Mouse (Mus musculus) neural tube, embryonic 13.5 days (tissue): Measurements from ENCODE around the gene Emc1. TPM values are rescaled to one million over a fixed set of nuclear protein-coding genes. Genes with fewer than 3 reads are reported as not detected.

ENCODE experiments used
- ATAC-seq: fragments of 200-750 bp; cut with Nextera tagmentation; 2 replicates; pipeline ENCODE4 v1.8.0; 2017; ENCODE audit warnings: low read depth, mild to moderate bottlenecking, moderate TSS enrichment, moderate library complexity
- H3K27ac ChIP-seq: fragments of 300-500 bp; sonication (generic); replicated peaks from 2 replicates; pipeline ENCODE4 v1.5.1; 2015; ENCODE audit warnings: moderate library complexity, mild to moderate bottlenecking, inconsistent platforms
- H3K27me3 ChIP-seq: fragments of 300-500 bp; sonication (generic); 2 replicates; pipeline ENCODE4 v1.6.1; 2015; ENCODE audit warnings: mild to moderate bottlenecking, inconsistent platforms
- H3K36me3 ChIP-seq: fragments of 300-500 bp; sonication (generic); 2 replicates; pipeline ENCODE4 v1.6.1; 2015; ENCODE audit warnings: mild to moderate bottlenecking, inconsistent platforms
- H3K4me1 ChIP-seq: fragments of 300-500 bp; sonication (generic); replicated peaks from 2 replicates; pipeline ENCODE4 v1.6.1; 2015; ENCODE audit warnings: inconsistent platforms
- H3K4me2 ChIP-seq: fragments of 300-500 bp; sonication (generic); 2 replicates; pipeline ENCODE4 v1.6.1; 2015; ENCODE audit warnings: inconsistent platforms, mild to moderate bottlenecking, moderate library complexity
- H3K4me3 ChIP-seq: fragments of 300-500 bp; sonication (generic); 2 replicates; pipeline ENCODE4 v1.5.1; 2015; ENCODE audit warnings: mild to moderate bottlenecking, inconsistent platforms
- H3K9ac ChIP-seq: fragments of 300-500 bp; sonication (generic); 2 replicates; pipeline ENCODE4 v1.6.1; 2015; ENCODE audit warnings: moderate library complexity, mild to moderate bottlenecking, inconsistent platforms
- H3K9me3 ChIP-seq: fragments of 300-500 bp; sonication (generic); 2 replicates; pipeline ENCODE4 v1.6.1; 2016; ENCODE audit warnings: inconsistent platforms
- WGBS: fragments of 180-500 bp; shearing (Covaris S2); methylation state at CpG from one replicate; pipeline ENCODE4 v1.1.7; 2015; 5-methylcytosine and 5-hydroxymethylcytosine counted together
- microRNA-seq: library from miRNA; unstranded; fragments of <30 nt; microRNA quantifications from one replicate; pipeline ENCODE4, GENCODE M21; 2016
- polyA plus RNA-seq: library from polyadenylated mRNA; unstranded; fragments of >200 nt; fragmentation: Nextera tagmentation; extraction: Ambion mirVana; gene quantifications from 2 replicates; pipeline ENCODE4 v1.2.1, GENCODE M21; 2015

The Emc1 gene
- polyA plus RNA-seq, 1 experiment from 2014 or later, result 39.9 TPM

GRCm38 (mm10) chr4:139395431-139395830 lies 43.0 kb downstream of the Emc1 start:
- no peaks in the 10 kb centered on the region for H3K9me3 ChIP-seq
- no peak for ATAC-seq
- H3K4me3 ChIP-seq, result no peak overlapping the region
- H3K27ac ChIP-seq, result no peak overlapping the region
- H3K36me3 ChIP-seq, result peaks cover 94% of the 10 kb centered on the region
- H3K4me1 ChIP-seq, result no peaks in the 10 kb centered on the region
- no peaks in the 10 kb centered on the region for H3K27me3 ChIP-seq
- 79% methylated on average over 2 of the region's 2 CpGs for WGBS
- H3K4me2 ChIP-seq, result no peak overlapping the region
- H3K9ac ChIP-seq, result no peak overlapping the region

- Histone ChIP-seq H3K4me3 (no peak overlapping the region), H3K27me3 (no peaks in the 10 kb centered on the region), H3K27ac (no peak overlapping the region), H3K9me3 (no peaks in the 10 kb centered on the region), H3K4me2 (no peak overlapping the region), H3K4me1 (no peaks in the 10 kb centered on the region), H3K36me3 (peaks cover 96% of the 10 kb centered on the region), H3K9ac (no peak overlapping the region)
- ATAC-seq, result no peak
- 80% methylated on average over 5 of the region's 5 CpGs for WGBS
Observed at GRCm38 (mm10) chr4:139400487-139400886, 48.1 kb downstream of the Emc1 start.

- ATAC-seq, result no peak
- H3K9ac ChIP-seq, result no peak overlapping the region
- H3K27me3 ChIP-seq, result no peaks in the 10 kb centered on the region
- H3K27ac ChIP-seq, result no peak overlapping the region
- no peaks in the 10 kb centered on the region for H3K4me1 ChIP-seq
- no peak overlapping the region for H3K4me2 ChIP-seq
- no peaks in the 10 kb centered on the region for H3K9me3 ChIP-seq
- 85% methylated on average over 14 of the region's 14 CpGs for WGBS
- peaks cover 99% of the 10 kb centered on the region for H3K36me3 ChIP-seq
- H3K4me3 ChIP-seq, result no peak overlapping the region
Observed at GRCm38 (mm10) chr4:139403214-139403613, 50.8 kb downstream of the Emc1 start.

GRCm38 (mm10) chr4:139411351-139411750 lies 59.0 kb downstream of the Emc1 start:
- WGBS, result 97% methylated on average over 3 of the region's 3 CpGs
- ATAC-seq, result no peak
- H3K4me3 ChIP-seq, result no peak overlapping the region
- H3K4me2 ChIP-seq, result no peak overlapping the region
- H3K27ac ChIP-seq, result no peak overlapping the region
- no peaks in the 10 kb centered on the region for H3K4me1 ChIP-seq
- no peaks in the 10 kb centered on the region for H3K27me3 ChIP-seq
- H3K9ac ChIP-seq, result no peak overlapping the region
- peaks cover 99% of the 10 kb centered on the region for H3K36me3 ChIP-seq
- no peaks in the 10 kb centered on the region for H3K9me3 ChIP-seq

- 65% methylated on average over 1 of the region's 1 CpGs for whole genome bisulfite sequencing
Observed at GRCm38 (mm10) chr4:139417868-139418267, 65.5 kb downstream of the Emc1 start.

GRCm38 (mm10) chr4:139421621-139422020 lies 69.2 kb downstream of the Emc1 start:
- peaks cover 99% of the 10 kb centered on the region for H3K36me3 ChIP-seq
- no peaks in the 10 kb centered on the region for H3K4me1 ChIP-seq
- no peak overlapping the region for H3K27ac ChIP-seq
- no peak overlapping the region for H3K9ac ChIP-seq
- H3K9me3 ChIP-seq, result no peaks in the 10 kb centered on the region
- no peak for ATAC-seq
- no peak overlapping the region for H3K4me3 ChIP-seq
- no peaks in the 10 kb centered on the region for H3K27me3 ChIP-seq
- no peak overlapping the region for H3K4me2 ChIP-seq
- WGBS, result 94% methylated on average over 7 of the region's 7 CpGs

More at GRCm38 (mm10) chr4:139417868-139418267, 65.5 kb downstream of the Emc1 start:
- no peaks in the 10 kb centered on the region for H3K9me3 ChIP-seq
- H3K9ac ChIP-seq, result no peak overlapping the region
- no peak overlapping the region for H3K4me3 ChIP-seq
- no peaks in the 10 kb centered on the region for H3K4me1 ChIP-seq
- H3K4me2 ChIP-seq, result no peak overlapping the region
- ATAC-seq, result no peak
- H3K27me3 ChIP-seq, result no peaks in the 10 kb centered on the region
- H3K36me3 ChIP-seq, result peaks cover 99% of the 10 kb centered on the region
- no peak overlapping the region for H3K27ac ChIP-seq

- ATAC-seq, result no peak
- Histone ChIP-seq H3K27ac (no peak overlapping the region), H3K9ac (no peak overlapping the region), H3K36me3 (peaks cover 99% of the 10 kb centered on the region), H3K4me3 (no peak overlapping the region), H3K9me3 (no peaks in the 10 kb centered on the region), H3K4me2 (no peak overlapping the region), H3K4me1 (no peaks in the 10 kb centered on the region), H3K27me3 (no peaks in the 10 kb centered on the region)
- 93% methylated on average over 2 of the region's 2 CpGs for WGBS
Observed at GRCm38 (mm10) chr4:139422409-139422808, 70.0 kb downstream of the Emc1 start.

GRCm38 (mm10) chr4:139423270-139423669 lies 70.9 kb downstream of the Emc1 start:
- Histone ChIP-seq H3K9ac (no peak overlapping the region), H3K27ac (no peak overlapping the region), H3K4me3 (no peak overlapping the region), H3K9me3 (no peaks in the 10 kb centered on the region), H3K36me3 (peaks cover 99% of the 10 kb centered on the region), H3K4me2 (no peak overlapping the region), H3K27me3 (no peaks in the 10 kb centered on the region), H3K4me1 (no peaks in the 10 kb centered on the region)
- ATAC-seq, result no peak
- 86% methylated on average over 2 of the region's 2 CpGs for WGBS

Small RNAs within 50 kb of the gene (microRNA-seq; reads per million reads assigned to microRNA genes)
- gene Gm24245 (4.7 reads per million, percentile 19 among the genes with 10 or more reads in this experiment), gene Gm25732 (not detected)

Other genes with a start within 250 kb of the Emc1 start
- gene Minos1, start 221.5 kb upstream of the Emc1 start, polyA plus RNA-seq, result 431 and 499 TPM in 2 replicates
- 364 and 370 TPM in 2 replicates for gene Capzb, start 159.7 kb upstream of the Emc1 start, polyA plus RNA-seq
- gene Pqlc2, start 41.9 kb upstream of the Emc1 start, polyA plus RNA-seq, result 12.9 and 13.2 TPM in 2 replicates
- 55.6 and 58.6 TPM in 2 replicates for gene Akr7a5, start 41.8 kb upstream of the Emc1 start, polyA plus RNA-seq
- gene Mrto4, start within 50 bp of the Emc1 start, polyA plus RNA-seq, result 86.7 and 90.3 TPM in 2 replicates
- 74.8 and 82.5 TPM in 2 replicates for gene Ubr4, start within 50 bp of the Emc1 start, polyA plus RNA-seq
- 4.6 and 5.3 TPM in 2 replicates for gene Iffo2, start 178.0 kb downstream of the Emc1 start, polyA plus RNA-seq